Mouse (Mus musculus): Measurements from ENCODE around the gene Dleu7. TPM values are rescaled to one million over a fixed set of nuclear protein-coding genes. Genes with fewer than 3 reads are reported as not detected.

Dleu7 gene
- 1 to 10 TPM; 6.0 to 7.0 TPM for total RNA-seq (2021)
- long read RNA-seq, experiment 1, transcript Dleu7-201 (2 exons, 1,314 nt) = major isoform, 15 of 15 reads
- long read RNA-seq, experiment 1, partial matches to known transcripts = 0 of 15 reads
- long read RNA-seq, experiment 1, other reads (novel, unspliced or antisense) = 0 of 15 reads
- long read RNA-seq, experiment 2, transcript Dleu7-201 (2 exons, 1,314 nt) = major isoform, 6 of 6 reads
- long read RNA-seq, experiment 2, partial matches to known transcripts = 0 of 6 reads
- long read RNA-seq, experiment 2, other reads (novel, unspliced or antisense) = 0 of 6 reads

- DNase-seq (ENCODE audit: low spot score in 2 of 2) = peak; percentile 3 to 24
Measured at GRCm38 (mm10) chr14:62292488-62293339, at the start of gene Dleu7, which contains the start of gene Rnaseh2b. TSS of gene Dleu7 (minus strand) at chr14:62293047. TSS of gene Rnaseh2b (plus strand) at chr14:62292589.

- no peak for DNase-seq (ENCODE audit: low spot score in 2 of 2)
Measured at GRCm38 (mm10) chr14:62341887-62342642, 49.2 kb upstream of the Dleu7 start.

GRCm38 (mm10) chr14:62339196-62339595, 46.3 kb upstream of the Dleu7 start:
- no peak for DNase-seq (ENCODE audit: low spot score in 2 of 2)

- DNase-seq (ENCODE audit: low spot score in 2 of 2) = no peak
Measured at GRCm38 (mm10) chr14:62333909-62334687, 41.3 kb upstream of the Dleu7 start.

GRCm38 (mm10) chr14:62331866-62332619, 39.2 kb upstream of the Dleu7 start:
- peak; percentile 85 to 90 for DNase-seq (ENCODE audit: low spot score in 2 of 2)

- no peak for DNase-seq (ENCODE audit: low spot score in 2 of 2)
Measured at GRCm38 (mm10) chr14:62331457-62331856, 38.6 kb upstream of the Dleu7 start.

GRCm38 (mm10) chr14:62329631-62330030, 36.8 kb upstream of the Dleu7 start:
- no peak for DNase-seq (ENCODE audit: low spot score in 2 of 2)

GRCm38 (mm10) chr14:62328606-62329005, 35.8 kb upstream of the Dleu7 start:
- DNase-seq (ENCODE audit: low spot score in 2 of 2) = no peak

- no peak for DNase-seq (ENCODE audit: low spot score in 2 of 2)
Measured at GRCm38 (mm10) chr14:62327171-62327570, 34.3 kb upstream of the Dleu7 start.

GRCm38 (mm10) chr14:62326026-62326425, 33.2 kb upstream of the Dleu7 start:
- DNase-seq (ENCODE audit: low spot score in 2 of 2) = no peak

GRCm38 (mm10) chr14:62324943-62325342, 32.1 kb upstream of the Dleu7 start:
- no peak for DNase-seq (ENCODE audit: low spot score in 2 of 2)

- DNase-seq (ENCODE audit: low spot score in 2 of 2) = no peak
Measured at GRCm38 (mm10) chr14:62323457-62323856, 30.6 kb upstream of the Dleu7 start.

GRCm38 (mm10) chr14:62322581-62323344, 29.9 kb upstream of the Dleu7 start:
- no peak for DNase-seq (ENCODE audit: low spot score in 2 of 2)

- DNase-seq (ENCODE audit: low spot score in 2 of 2) = no peak
Measured at GRCm38 (mm10) chr14:62311672-62312071, 18.8 kb upstream of the Dleu7 start.

- no peak for DNase-seq (ENCODE audit: low spot score in 2 of 2)
Measured at GRCm38 (mm10) chr14:62309026-62309425, 16.2 kb upstream of the Dleu7 start.

- DNase-seq (ENCODE audit: low spot score in 2 of 2) = no peak
Measured at GRCm38 (mm10) chr14:62307555-62307954, 14.7 kb upstream of the Dleu7 start.

GRCm38 (mm10) chr14:62300031-62300430, 7.2 kb upstream of the Dleu7 start:
- DNase-seq (ENCODE audit: low spot score in 2 of 2) = no peak

GRCm38 (mm10) chr14:62298808-62299207, 6.0 kb upstream of the Dleu7 start:
- DNase-seq (ENCODE audit: low spot score in 2 of 2) = no peak

GRCm38 (mm10) chr14:62292166-62292487, 720 bp downstream of the Dleu7 start:
- DNase-seq (ENCODE audit: low spot score in 2 of 2) = no peak
